In genomic region chr4:116928006-116928651, GRCm38 (mm10) we compare ENCODE assay signal across 27 mouse cellular contexts. TPM values are rescaled to one million over a fixed set of nuclear protein-coding genes. Genes with fewer than 3 reads are reported as not detected.
DNase-seq lines count a peak whose midpoint lies in the region; ATAC-seq and TF ChIP-seq lines count a peak whose summit lies in the region.
"Had no signal": no experiment of that assay in that cellular context is flagged by ENCODE, and none has a peak within 500 bp of the region (broad histone marks: within the 10 kb centered on the region; RNA-seq: fewer than 3 reads in every experiment).

No protein-coding gene starts in this region.

- DNase-seq in hindbrain, embryonic 11.5 days (ENCODE audit: low spot score), result no peak
- no peak for DNase-seq in layer of hippocampus, adult 2 months (ENCODE audit: low spot score in 2 of 2)
- DNase-seq in layer of hippocampus, adult 18-20 months (ENCODE audit: low spot score in 2 of 2), result no peak
- DNase-seq in brain, adult 2 months (ENCODE audit: low read depth, low spot score), result peak; percentile 31
- peak; percentile 38 for DNase-seq in large intestine, adult 2 months (ENCODE audit: low read depth, low spot score)
- no peak for DNase-seq in lung, adult 2 months
- DNase-seq in layer of hippocampus, adult 9-11 months, result no peak
- DNase-seq: adrenal gland, adult 2 months; B cell, adult 2 months; cerebellum, adult 11-12 months; cerebellum, postnatal 25 days; embryo, embryonic 11 days; gastrocnemius, postnatal 14 days; heart, adult 11 months; liver, embryonic 13.5 days; lung, embryonic 14.5 days; thymus, adult 18-20 months; thymus, postnatal 4 days had no signal

- H3K27ac ChIP-seq in hindbrain, embryonic 15.5 days (replicated peaks), result peak overlapping the region; percentile 42; the same call in 1 of the 2 replicates
- H3K27ac ChIP-seq in hindbrain, embryonic 11.5 days (ENCODE audit: low read depth, low read length), result no peak overlapping the region
- peak overlapping the region; percentile 70; the same call in 1 of the 2 replicates for H3K27ac ChIP-seq in layer of hippocampus, adult 2 months
- H3K27ac ChIP-seq: embryonic facial prominence, embryonic 13.5 days; forebrain, embryonic 12.5 days; limb, embryonic 12.5 days; liver, embryonic 13.5 days had no signal

- H3K36me3 ChIP-seq in hindbrain, embryonic 15.5 days, result no peaks in the 10 kb centered on the region
- H3K36me3 ChIP-seq in hindbrain, embryonic 11.5 days (ENCODE audit: control insufficient read depth, insufficient read depth, low read length), result no peaks in the 10 kb centered on the region
- H3K36me3 ChIP-seq: embryonic facial prominence, embryonic 13.5 days; forebrain, embryonic 12.5 days; G1E; limb, embryonic 12.5 days; liver, embryonic 13.5 days had no signal

- H3K4me1 ChIP-seq in hindbrain, embryonic 15.5 days (replicated peaks), result no peaks in the 10 kb centered on the region; the same call in 1 of the 2 replicates
- H3K4me1 ChIP-seq in hindbrain, embryonic 11.5 days (replicated peaks; ENCODE audit: control insufficient read depth, insufficient read depth, low read length), result no peaks in the 10 kb centered on the region
- H3K4me1 ChIP-seq in lung, adult 2 months (ENCODE audit: control insufficient read depth, insufficient read depth, low read length), result no peaks in the 10 kb centered on the region
- H3K4me1 ChIP-seq: embryonic facial prominence, embryonic 13.5 days; forebrain, embryonic 12.5 days; liver, embryonic 13.5 days had no signal

- no peak for TF ChIP-seq POLR2A in lung, adult 2 months (IDR thresholded peaks at IDR 0.05; ENCODE audit: borderline replicate concordance, extremely low read depth, low read depth, low read length)

- no peak overlapping the region for H3K4me3 ChIP-seq in hindbrain, embryonic 15.5 days
- no peak overlapping the region for H3K4me3 ChIP-seq in hindbrain, embryonic 11.5 days (ENCODE audit: low read depth, low read length)
- no peak overlapping the region for H3K4me3 ChIP-seq in layer of hippocampus, adult 2 months
- H3K4me3 ChIP-seq in lung, adult 2 months (replicated peaks; ENCODE audit: extremely low read depth, low read depth, low read length), result no peak overlapping the region
- H3K4me3 ChIP-seq: embryonic facial prominence, embryonic 13.5 days; erythroblast, embryonic 14.5 days; forebrain, embryonic 12.5 days; limb, embryonic 12.5 days; liver, embryonic 13.5 days had no signal

- H3K9ac ChIP-seq in hindbrain, embryonic 15.5 days, result no peak overlapping the region
- H3K9ac ChIP-seq in hindbrain, embryonic 11.5 days (ENCODE audit: low read depth, low read length), result no peak overlapping the region
- H3K9ac ChIP-seq: embryonic facial prominence, embryonic 13.5 days; forebrain, embryonic 12.5 days; limb, embryonic 12.5 days; liver, embryonic 13.5 days; lung, embryonic 14.5 days had no signal

- H3K9me3 ChIP-seq in hindbrain, embryonic 15.5 days, result no peaks in the 10 kb centered on the region
- no peaks in the 10 kb centered on the region for H3K9me3 ChIP-seq in hindbrain, embryonic 11.5 days (ENCODE audit: control insufficient read depth, low read length)
- H3K9me3 ChIP-seq: embryonic facial prominence, embryonic 13.5 days; forebrain, embryonic 12.5 days; G1E; limb, embryonic 12.5 days; liver, embryonic 13.5 days had no signal

- no peaks in the 10 kb centered on the region for H3K27me3 ChIP-seq in hindbrain, embryonic 15.5 days
- no peaks in the 10 kb centered on the region for H3K27me3 ChIP-seq in hindbrain, embryonic 11.5 days (ENCODE audit: control insufficient read depth, insufficient read depth, low read length)
- H3K27me3 ChIP-seq: CH12.LX; embryonic facial prominence, embryonic 13.5 days; forebrain, embryonic 12.5 days; limb, embryonic 12.5 days; liver, embryonic 13.5 days had no signal

- TF ChIP-seq CTCF in layer of hippocampus, adult 2 months (conservative IDR thresholded peaks at IDR 0.05), result no peak
- TF ChIP-seq CTCF in lung, adult 2 months (IDR thresholded peaks at IDR 0.05; ENCODE audit: insufficient read depth, low read length), result no peak

- 64% methylated on average over 4 of the region's 4 CpGs for WGBS in hindbrain, embryonic 15.5 days
- 69% methylated on average over 4 of the region's 4 CpGs for WGBS in hindbrain, embryonic 11.5 days
- WGBS in large intestine, adult 2 months, result 17% methylated on average over 4 of the region's 4 CpGs
- 48% methylated on average over 4 of the region's 4 CpGs for WGBS in lung, adult 2 months

- no peak overlapping the region for H3K4me2 ChIP-seq in hindbrain, embryonic 15.5 days
- no peak overlapping the region for H3K4me2 ChIP-seq in hindbrain, embryonic 11.5 days (replicated peaks; ENCODE audit: low read depth, low read length)
- H3K4me2 ChIP-seq: embryonic facial prominence, embryonic 13.5 days; forebrain, embryonic 12.5 days; heart, embryonic 11.5 days; limb, embryonic 12.5 days; liver, embryonic 13.5 days; lung, embryonic 14.5 days had no signal

- no peak for ATAC-seq in hindbrain, embryonic 15.5 days (ENCODE audit: low FRiP score, low read depth)
- ATAC-seq in hindbrain, embryonic 11.5 days (ENCODE audit: low FRiP score), result no peak
- ATAC-seq: midbrain, embryonic 16.5 days had no signal

RNA-seq across cellular contexts. Expression of gene Zswim5, which starts 51.0 kb away (rescaled TPM):
- polyA plus RNA-seq in hindbrain, embryonic 15.5 days (2015; fragmentation: Nextera tagmentation; extraction: Ambion mirVana), result 5.2 and 5.4 TPM in 2 replicates
- polyA plus RNA-seq in hindbrain, embryonic 11.5 days (2014; fragmentation: Nextera tagmentation; extraction: Ambion mirVana), result 9.8 and 10.4 TPM in 2 replicates
- 10 to 100 TPM; 15.6 to 17.1 TPM for total RNA-seq in layer of hippocampus, adult 2 months (2021)
- total RNA-seq in layer of hippocampus, adult 18-20 months (2021), result 10 to 100 TPM; 16.8 to 19.2 TPM
- 6.4 and 10.7 TPM in 2 replicates for polyA plus RNA-seq in large intestine, adult 2 months (2012; rRNA removed)
- 1.9 and 2.6 TPM in 2 replicates for polyA plus RNA-seq in lung, adult 2 months (2012; rRNA removed)
- polyA plus RNA-seq: erythroblast, embryonic 14.5 days; G1E had no signal

Comparison
In these comparisons a context has a peak if more than half of its experiments do, and no peak if none do; other contexts are left out.
1. DNase-seq: peak in brain, adult 2 months (single experiment) and large intestine, adult 2 months (single experiment); none in hindbrain, embryonic 11.5 days (single experiment), layer of hippocampus, adult 2 months (0 of 2), layer of hippocampus, adult 18-20 months (0 of 2), lung, adult 2 months (single experiment) and layer of hippocampus, adult 9-11 months (single experiment).